ENCODE assay signal across 8 mouse cellular contexts in the genomic region with DNA sequence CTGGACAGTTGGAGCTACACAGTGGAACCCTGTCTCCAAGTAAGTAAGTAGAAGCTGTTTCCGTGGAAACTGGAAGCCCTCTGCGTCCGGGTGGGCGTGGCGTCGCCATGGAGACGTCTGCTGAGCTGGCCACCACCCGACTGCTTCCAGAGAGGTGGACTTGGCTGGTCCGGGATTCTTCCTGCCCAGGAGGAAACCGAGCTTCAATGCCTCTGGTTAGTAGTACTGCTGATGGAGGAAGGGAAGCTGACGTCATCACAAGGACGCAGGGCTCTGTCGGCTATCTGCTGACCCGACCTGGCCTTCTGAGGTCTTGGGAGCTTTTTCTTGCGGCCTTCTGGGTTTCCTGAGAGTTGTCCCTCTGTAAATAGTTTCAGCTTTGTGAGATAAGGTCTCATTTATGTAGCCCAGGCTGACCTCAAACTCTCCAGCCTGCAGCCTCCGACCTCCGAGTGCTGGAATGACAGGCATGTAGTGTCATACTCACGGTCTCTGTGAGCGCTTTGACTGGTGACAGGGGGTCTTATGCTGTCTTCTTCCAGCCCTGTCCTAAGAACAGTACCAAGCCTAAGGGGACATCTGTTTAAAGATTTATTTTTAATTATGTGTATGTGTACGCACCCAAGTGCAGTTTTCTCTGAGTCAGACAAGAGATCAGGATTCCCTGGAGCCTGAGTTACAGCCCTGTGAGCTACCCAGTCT. TPM values are rescaled to one million over a fixed set of nuclear protein-coding genes. Genes with fewer than 3 reads are reported as not detected.
DNase-seq lines count a peak whose midpoint lies in the region; ATAC-seq and TF ChIP-seq lines count a peak whose summit lies in the region.

No protein-coding gene starts in this region.

- H3K27me3 ChIP-seq in lung, embryonic 14.5 days (ENCODE audit: insufficient read depth, low read length), result no peaks in the 10 kb centered on the region

- peak; percentile 11; the same call in 1 of the 2 replicates for ATAC-seq in lung, embryonic 14.5 days (ENCODE audit: insufficient read depth)

- peak; percentile 67 for DNase-seq in 3T3-L1 (ENCODE audit: low read depth, low spot score)
- DNase-seq in adrenal gland, postnatal 36 days, result peak; percentile 88 to 92
- peak; percentile 80 to 85 for DNase-seq in frontal cortex, postnatal 10 days (ENCODE audit: low spot score in 2 of 2)
- DNase-seq in heart, postnatal 4 days, result peak; percentile 87
- peak; percentile 75 to 78 for DNase-seq in layer of hippocampus, adult 18-20 months (ENCODE audit: low spot score in 2 of 2)
- DNase-seq in lung, embryonic 14.5 days, result peak; percentile 92
- peak; percentile 88 for DNase-seq in right cerebral cortex, adult 18-20 months
- DNase-seq in adipocyte (ENCODE audit: low spot score), result no peak

- H3K36me3 ChIP-seq in lung, embryonic 14.5 days (ENCODE audit: insufficient read depth), result no peaks in the 10 kb centered on the region

- H3K9me3 ChIP-seq in lung, embryonic 14.5 days (ENCODE audit: low read depth, low read length), result no peaks in the 10 kb centered on the region

- TF ChIP-seq CTCF in lung, embryonic 14.5 days (IDR thresholded peaks at IDR 0.05; ENCODE audit: low read depth), result no peak

- H3K4me2 ChIP-seq in lung, embryonic 14.5 days, result peak overlapping the region; percentile 48

- H3K27ac ChIP-seq in lung, embryonic 14.5 days (ENCODE audit: low read depth), result peak overlapping the region; percentile 65; the same call in 1 of the 2 replicates

- no peak overlapping the region for H3K4me3 ChIP-seq in lung, embryonic 14.5 days (ENCODE audit: low read depth, low read length)

- peaks cover 13% of the 10 kb centered on the region for H3K4me1 ChIP-seq in lung, embryonic 14.5 days (ENCODE audit: insufficient read depth)

- WGBS in lung, embryonic 14.5 days, result 5% methylated on average over 20 of the region's 20 CpGs

- H3K9ac ChIP-seq in lung, embryonic 14.5 days, result no peak overlapping the region; the same call in 1 of the 2 replicates

RNA-seq across cellular contexts. Expression of gene Clip2, which starts 3.4 kb away (rescaled TPM):
- total RNA-seq in adrenal gland, postnatal 36 days (2021), result 10 to 100 TPM; 15.1 to 21.0 TPM
- total RNA-seq in heart, postnatal 4 days (2021), result 10 to 100 TPM; 13.0 to 14.2 TPM
- 100 to 1,000 TPM; 106 to 107 TPM for total RNA-seq in layer of hippocampus, adult 18-20 months (2021)
- polyA plus RNA-seq in lung, embryonic 14.5 days (2014; fragmentation: Nextera tagmentation; extraction: Ambion mirVana), result 5.8 and 6.6 TPM in 2 replicates

RNA-seq across cellular contexts. Expression of gene Syna, which starts 4.4 kb away (rescaled TPM):
- not detected for total RNA-seq in adrenal gland, postnatal 36 days (2021)
- not detected for total RNA-seq in heart, postnatal 4 days (2021)
- total RNA-seq in layer of hippocampus, adult 18-20 months (2021), result 1 to 10 TPM; 3.8 to 4.3 TPM
- polyA plus RNA-seq in lung, embryonic 14.5 days (2014; fragmentation: Nextera tagmentation; extraction: Ambion mirVana), result not detected in 2 replicates

RNA-seq across cellular contexts. Expression of gene Rfc2, which starts 25.6 kb away (rescaled TPM):
- total RNA-seq in adrenal gland, postnatal 36 days (2021), result 10 to 100 TPM; 48.2 to 49.4 TPM
- 10 to 100 TPM; 75.2 to 78.2 TPM for total RNA-seq in heart, postnatal 4 days (2021)
- 10 to 100 TPM; 49.3 to 57.6 TPM for total RNA-seq in layer of hippocampus, adult 18-20 months (2021)
- polyA plus RNA-seq in lung, embryonic 14.5 days (2014; fragmentation: Nextera tagmentation; extraction: Ambion mirVana), result 324 and 338 TPM in 2 replicates

RNA-seq across cellular contexts. Expression of gene Lat2, which starts 59.2 kb away (rescaled TPM):
- total RNA-seq in adrenal gland, postnatal 36 days (2021), result 1 to 10 TPM; 3.3 to 4.4 TPM
- 1 to 10 TPM; 2.9 to 4.3 TPM for total RNA-seq in heart, postnatal 4 days (2021)
- 1 to 10 TPM; 1.8 to 3.9 TPM for total RNA-seq in layer of hippocampus, adult 18-20 months (2021)
- polyA plus RNA-seq in lung, embryonic 14.5 days (2014; fragmentation: Nextera tagmentation; extraction: Ambion mirVana), result 2.1 and 2.9 TPM in 2 replicates

Comparison
In these comparisons a context has a peak if more than half of its experiments do, and no peak if none do; other contexts are left out.
1. RNA of gene Clip2, which starts 3.4 kb away (total RNA-seq): 106 to 107 TPM in layer of hippocampus, adult 18-20 months; 15.1 to 21.0 TPM in adrenal gland, postnatal 36 days and 13.0 to 14.2 TPM in heart, postnatal 4 days; every median in the first group is over 4 times any median in the second.
2. RNA of gene Syna, which starts 4.4 kb away (total RNA-seq): 3.8 to 4.3 TPM in layer of hippocampus, adult 18-20 months; not detected in adrenal gland, postnatal 36 days and not detected in heart, postnatal 4 days; every median in the first group is over 4 times any median in the second.